Mouse (Mus musculus) induced T-regulatory cell, adult 2 months (primary cell): ENCODE measurements at regions not wholly inside any gene's neighbourhood (a gene's known extent, or its start where the extent isn't known, plus 50 kb on each side); places are given as distances from the start of the nearest gene placed in this dataset.
A peak's percentile ranks its signal among the peaks of the same experiment; 100 is the strongest.

ENCODE experiments used
- DNase-seq: peaks from one replicate; pipeline ENCODE4 v3.0.0-alpha.2; 2012; ENCODE audit warnings: low read depth

- no peak for DNase-seq
Observed at GRCm38 (mm10) chr6:98613030-98613429, 270.5 kb upstream of the Gm765 start.

- DNase-seq: peak; percentile 59
Observed at GRCm38 (mm10) chr6:98609133-98609532, 266.6 kb upstream of the Gm765 start.

- DNase-seq: peak; percentile 62
Observed at GRCm38 (mm10) chr6:98606680-98607079, 264.1 kb upstream of the Gm765 start.

GRCm38 (mm10) chr6:98597612-98598011 lies 255.1 kb upstream of the Gm765 start:
- DNase-seq: peak; percentile 44

GRCm38 (mm10) chr6:98590989-98591388 lies 248.4 kb upstream of the Gm765 start:
- DNase-seq: no peak

GRCm38 (mm10) chr6:98588979-98589378 lies 246.4 kb upstream of the Gm765 start:
- DNase-seq: no peak

GRCm38 (mm10) chr6:98584541-98584940 lies 242.0 kb upstream of the Gm765 start:
- no peak for DNase-seq

- no peak for DNase-seq
Observed at GRCm38 (mm10) chr6:98582826-98583225, 240.3 kb upstream of the Gm765 start.

- DNase-seq: no peak
Observed at GRCm38 (mm10) chr6:98575227-98575626, 232.7 kb upstream of the Gm765 start.

- no peak for DNase-seq
Observed at GRCm38 (mm10) chr6:98555702-98556101, 213.1 kb upstream of the Gm765 start.

GRCm38 (mm10) chr6:98553922-98554321 lies 211.4 kb upstream of the Gm765 start:
- DNase-seq: peak; percentile 2

- no peak for DNase-seq
Observed at GRCm38 (mm10) chr6:98551781-98552180, 209.2 kb upstream of the Gm765 start.

- DNase-seq: no peak
Observed at GRCm38 (mm10) chr6:98526882-98527440, 184.4 kb upstream of the Gm765 start.

- peak; percentile 71 for DNase-seq
Observed at GRCm38 (mm10) chr6:98525286-98525685, 182.7 kb upstream of the Gm765 start.

GRCm38 (mm10) chr6:98524659-98525058 lies 182.1 kb upstream of the Gm765 start:
- DNase-seq: no peak

GRCm38 (mm10) chr6:98521526-98521925 lies 179.0 kb upstream of the Gm765 start:
- DNase-seq: no peak

- DNase-seq: no peak
Observed at GRCm38 (mm10) chr6:98514826-98515225, 172.3 kb upstream of the Gm765 start.

GRCm38 (mm10) chr6:98514376-98514775 lies 171.8 kb upstream of the Gm765 start:
- no peak for DNase-seq

GRCm38 (mm10) chr6:98513217-98513616 lies 170.7 kb upstream of the Gm765 start:
- no peak for DNase-seq

- DNase-seq: no peak
Observed at GRCm38 (mm10) chr6:98502726-98503125, 160.2 kb upstream of the Gm765 start.

- no peak for DNase-seq
Observed at GRCm38 (mm10) chr6:98499721-98500120, 157.2 kb upstream of the Gm765 start.

GRCm38 (mm10) chr6:98486626-98487025 lies 144.1 kb upstream of the Gm765 start:
- DNase-seq: no peak

GRCm38 (mm10) chr6:98483319-98484123 lies 141.0 kb upstream of the Gm765 start:
- no peak for DNase-seq

GRCm38 (mm10) chr6:98482319-98482718 lies 139.8 kb upstream of the Gm765 start:
- DNase-seq: no peak
